Mouse (Mus musculus) liver, adult 2 months (tissue): ENCODE results near the gene Dusp11.

Source experiments
- CTCF ChIP-seq: fragments of 200-500 bp; IDR thresholded peaks from 2 replicates; pipeline ENCODE4 v1.5.1; 2011; ENCODE audit warnings: low read depth, low read length, control low read depth
- POLR2A ChIP-seq: fragments of 200-500 bp; IDR thresholded peaks from 2 replicates; pipeline ENCODE4 v1.6.1; 2011; ENCODE audit warnings: low read length, control low read depth; ENCODE audit not compliant: insufficient read depth; ENCODE audit errors: extremely low read depth

GRCm38 (mm10) chr6:85919401-85919800, 42.1 kb downstream of the Dusp11 start:
- TF ChIP-seq POLR2A, result no peak
- no peak for TF ChIP-seq CTCF
